Mouse (Mus musculus) small intestine, adult 2 months (tissue): ENCODE measurements around the gene Art5.

ENCODE experiments used
- CTCF ChIP-seq: fragments of 200-500 bp; IDR thresholded peaks from 2 replicates; pipeline ENCODE4 v1.5.1; 2012; ENCODE audit warnings: low read depth, mild to moderate bottlenecking, control low read depth, inconsistent platforms, low read length, moderate library complexity, mixed read lengths; ENCODE audit not compliant: insufficient replicate concordance, insufficient read length; ENCODE audit errors: extremely low read depth
- POLR2A ChIP-seq: fragments of 200-500 bp; IDR thresholded peaks from 2 replicates; pipeline ENCODE4 v1.6.1; 2012; ENCODE audit warnings: low read depth, mild to moderate bottlenecking, control low read depth, inconsistent platforms, low read length, moderate library complexity

GRCm38 (mm10) chr7:102061353-102061752 is 47.9 kb downstream of the Art5 start:
- no peak for TF ChIP-seq POLR2A
- no peak for TF ChIP-seq CTCF
